Mouse (Mus musculus) heart, postnatal 10 days (tissue): ENCODE measurements around the gene Zfp1. TPM values are rescaled to one million over a fixed set of nuclear protein-coding genes. Genes with fewer than 3 reads are reported as not detected.

Experiments used
- DNase-seq, 2 experiments: peaks; one replicate each; pipeline ENCODE4 v3.0.0; 2021
- intact Hi-C: fragments of 180-260 bp; cut with DNase I; formaldehyde crosslinking; loops from one replicate; pipeline ENCODE4 v1.15.1; 2025
- microRNA-seq, 2 experiments: library from miRNA; unstranded; fragments of <30 nt; microRNA quantifications; one replicate each; pipeline ENCODE4 v1.2.0; 2022
- total RNA-seq, 2 experiments: library from RNA; stranded (reverse); gene quantifications; 2 replicates each; pipeline ENCODE4 v1.2.3; 2021

Zfp1 gene
- total RNA-seq, 2 experiments from 2014 or later = 9.5 to 10.3 TPM

GRCm38 (mm10) chr8:111708265-111708664 lies 65.1 kb downstream of the Zfp1 start:
- no peak for DNase-seq
- intact Hi-C loops = no loop called here

GRCm38 (mm10) chr8:111709223-111709622 lies 66.0 kb downstream of the Zfp1 start:
- no peak for DNase-seq
- intact Hi-C loops = no loop called here

- no peak for DNase-seq
- intact Hi-C loops = no loop called here
These were observed 67.7 kb downstream of the Zfp1 start for GRCm38 (mm10) chr8:111710777-111711485.

- intact Hi-C loops = loop anchor here (2.0 kb wide), 2 partner anchors 33 to 101 kb away; no protein-coding TSS in a partner anchor
These were observed 68.9 kb downstream of the Zfp1 start for GRCm38 (mm10) chr8:111712135-111712534.

GRCm38 (mm10) chr8:111712588-111712987 lies 69.4 kb downstream of the Zfp1 start:
- intact Hi-C loops = loop anchor here (2.0 kb wide), 2 partner anchors 34 to 100 kb away; no protein-coding TSS in a partner anchor
- DNase-seq = peak; percentile 77 to 85

More at GRCm38 (mm10) chr8:111712135-111712534, 68.9 kb downstream of the Zfp1 start:
- DNase-seq = no peak

GRCm38 (mm10) chr8:111713291-111713690 lies 70.1 kb downstream of the Zfp1 start:
- DNase-seq = no peak
- intact Hi-C loops = loop anchor here (2.0 kb wide), 2 partner anchors 34 to 100 kb away; no protein-coding TSS in a partner anchor

- intact Hi-C loops = loop anchor here (2.0 kb wide), 2 partner anchors 35 to 99 kb away; no protein-coding TSS in a partner anchor
- DNase-seq = no peak
These were observed 70.6 kb downstream of the Zfp1 start for GRCm38 (mm10) chr8:111713817-111714216.

- no peak for DNase-seq
- intact Hi-C loops = no loop called here
These were observed 71.1 kb downstream of the Zfp1 start for GRCm38 (mm10) chr8:111714295-111714694.

GRCm38 (mm10) chr8:111715514-111715913 lies 72.3 kb downstream of the Zfp1 start:
- intact Hi-C loops = no loop called here
- DNase-seq = no peak

- DNase-seq = peak; percentile 94 to 95
- intact Hi-C loops = no loop called here
These were observed 73.6 kb downstream of the Zfp1 start for GRCm38 (mm10) chr8:111716603-111717487.

- intact Hi-C loops = no loop called here
- DNase-seq = no peak
These were observed 74.2 kb downstream of the Zfp1 start for GRCm38 (mm10) chr8:111717488-111717792.

GRCm38 (mm10) chr8:111717866-111718265 lies 74.7 kb downstream of the Zfp1 start:
- DNase-seq = peak; percentile 73 to 75
- intact Hi-C loops = no loop called here

GRCm38 (mm10) chr8:111718937-111719336 lies 75.7 kb downstream of the Zfp1 start:
- DNase-seq = no peak
- intact Hi-C loops = no loop called here

GRCm38 (mm10) chr8:111720115-111720544 lies 76.9 kb downstream of the Zfp1 start:
- DNase-seq = no peak
- intact Hi-C loops = no loop called here

Small RNAs within 50 kb of the gene (microRNA-seq; reads per million reads assigned to microRNA genes)
- 0 reads per million in 2 experiments for gene Mir7076

Other genes with a start within 250 kb of the Zfp1 start
- gene Fa2h, start 249.6 kb upstream of the Zfp1 start, total RNA-seq = under 1 TPM; 0.22 to 0.31 TPM
- gene Wdr59, start 121.3 kb upstream of the Zfp1 start, total RNA-seq = 10 to 100 TPM in 1 of 2 experiments, 1 to 10 TPM in 1; 10.0 to 10.2 TPM
- 10 to 100 TPM; 66.2 to 69.2 TPM for gene Znrf1, start 107.3 kb upstream of the Zfp1 start, total RNA-seq
- 1 to 10 TPM; 6.0 to 6.2 TPM for gene Ldhd, start 13.0 kb upstream of the Zfp1 start, total RNA-seq
- under 1 TPM in 1 of 2 experiments, not detected in 1; 0.40 TPM for gene Ctrb1, start 47.6 kb downstream of the Zfp1 start, total RNA-seq
- 10 to 100 TPM; 48.0 to 54.2 TPM for gene Bcar1, start 100.4 kb downstream of the Zfp1 start, total RNA-seq
- gene Cfdp1, start 210.9 kb downstream of the Zfp1 start, total RNA-seq = 10 to 100 TPM; 43.7 to 53.7 TPM
- gene Tmem170, start 233.3 kb downstream of the Zfp1 start, total RNA-seq = 1 to 10 TPM; 2.7 to 3.4 TPM